Mouse (Mus musculus): ENCODE data around the gene Uvrag. TPM values are rescaled to one million over a fixed set of nuclear protein-coding genes. Genes with fewer than 3 reads are reported as not detected.
A peak's percentile ranks its signal among the peaks of the same experiment; 100 is the strongest.

The Uvrag gene
- polyA plus RNA-seq, 1 experiment from 2014 or later = 14.2 TPM

DNA sequence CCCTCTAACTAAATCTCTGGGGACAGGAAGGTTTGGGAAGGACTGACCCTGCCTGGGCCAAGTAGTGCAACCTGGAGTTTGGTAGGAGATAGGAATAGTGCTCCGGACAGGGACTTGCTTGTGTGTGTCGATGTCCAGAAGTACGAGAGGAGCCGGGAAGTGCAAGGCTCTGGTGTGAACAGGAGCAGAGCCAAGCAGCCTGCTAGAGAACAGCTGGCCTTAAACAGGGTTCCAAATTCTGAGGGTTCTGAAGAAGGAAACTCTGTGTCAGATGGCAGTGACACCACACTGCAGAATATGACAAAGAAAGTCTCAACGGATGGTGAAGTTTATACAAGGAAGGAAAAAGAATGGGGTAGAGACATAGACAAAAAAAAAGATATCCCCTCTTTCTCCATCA, 223.5 kb downstream of the Uvrag start:
- no peak overlapping the region for H3K27ac ChIP-seq
- no peak overlapping the region for H3K9ac ChIP-seq
- H3K4me2 ChIP-seq = no peak overlapping the region
- H3K27me3 ChIP-seq = no peaks in the 10 kb centered on the region
- no peak for ATAC-seq (ENCODE audit: low FRiP score)
- no peaks in the 10 kb centered on the region for H3K4me1 ChIP-seq (replicated peaks)
- no peak overlapping the region for H3K4me3 ChIP-seq
- 91% methylated on average over 5 of the region's 5 CpGs for WGBS
- no peaks in the 10 kb centered on the region for H3K36me3 ChIP-seq
- no peaks in the 10 kb centered on the region for H3K9me3 ChIP-seq

DNA sequence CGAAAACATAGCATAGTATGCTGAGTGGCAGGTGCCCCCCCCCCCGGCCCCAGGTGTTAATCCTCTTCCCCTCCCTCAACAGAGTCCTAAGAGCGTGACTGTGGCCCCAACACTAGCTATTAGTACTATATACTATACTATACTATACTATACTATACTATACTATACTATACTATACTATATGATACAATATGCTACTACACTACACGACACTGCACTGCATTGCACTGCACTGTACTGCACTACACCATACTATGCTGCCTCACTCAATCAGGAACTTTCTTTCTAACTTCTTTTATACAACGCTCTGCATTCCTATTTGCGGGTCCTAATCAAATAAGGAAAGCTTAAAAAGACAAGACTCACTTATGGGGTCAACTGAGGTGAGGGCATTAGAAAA, 224.4 kb downstream of the Uvrag start:
- Histone ChIP-seq H3K9ac (no peak overlapping the region), H3K27me3 (no peaks in the 10 kb centered on the region), H3K36me3 (no peaks in the 10 kb centered on the region), H3K27ac (no peak overlapping the region), H3K9me3 (no peaks in the 10 kb centered on the region), H3K4me1 (replicated peaks) (no peaks in the 10 kb centered on the region), H3K4me3 (no peak overlapping the region), H3K4me2 (no peak overlapping the region)
- ATAC-seq (ENCODE audit: low FRiP score) = peak; percentile 46; the same call in 1 of the 2 replicates
- WGBS = 89% methylated on average over 6 of the region's 6 CpGs

DNA sequence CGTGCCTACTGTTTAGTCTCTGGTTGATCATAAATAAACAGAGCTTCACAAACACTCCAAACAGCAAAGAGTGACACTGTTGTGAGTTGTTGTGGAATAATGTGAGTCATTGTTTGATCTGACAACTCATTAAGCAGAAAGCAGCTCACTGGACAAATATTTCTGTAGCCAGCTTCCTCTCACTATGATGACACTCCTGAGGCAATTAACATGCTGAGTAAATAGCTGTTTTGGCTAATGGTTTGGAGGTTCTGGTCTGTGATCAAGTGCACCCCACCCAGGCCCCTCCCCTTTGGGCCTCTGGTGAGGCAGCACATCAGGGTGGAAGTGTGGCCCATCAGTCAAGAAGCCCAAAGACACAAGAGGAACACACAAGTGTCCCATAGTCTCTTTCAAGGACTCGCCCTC, 228.0 kb downstream of the Uvrag start:
- no peak for ATAC-seq (ENCODE audit: low FRiP score)
- H3K4me2 ChIP-seq = no peak overlapping the region
- H3K9ac ChIP-seq = no peak overlapping the region
- 0 out of 2 replicates have a peak, but pooled peaks cover 2% of the 10 kb centered on the region for H3K4me1 ChIP-seq (replicated peaks)
- 74% methylated on average over 2 of the region's 2 CpGs for WGBS
- H3K4me3 ChIP-seq = no peak overlapping the region
- no peaks in the 10 kb centered on the region for H3K36me3 ChIP-seq
- no peaks in the 10 kb centered on the region for H3K27me3 ChIP-seq
- no peak overlapping the region for H3K27ac ChIP-seq
- no peaks in the 10 kb centered on the region for H3K9me3 ChIP-seq

DNA sequence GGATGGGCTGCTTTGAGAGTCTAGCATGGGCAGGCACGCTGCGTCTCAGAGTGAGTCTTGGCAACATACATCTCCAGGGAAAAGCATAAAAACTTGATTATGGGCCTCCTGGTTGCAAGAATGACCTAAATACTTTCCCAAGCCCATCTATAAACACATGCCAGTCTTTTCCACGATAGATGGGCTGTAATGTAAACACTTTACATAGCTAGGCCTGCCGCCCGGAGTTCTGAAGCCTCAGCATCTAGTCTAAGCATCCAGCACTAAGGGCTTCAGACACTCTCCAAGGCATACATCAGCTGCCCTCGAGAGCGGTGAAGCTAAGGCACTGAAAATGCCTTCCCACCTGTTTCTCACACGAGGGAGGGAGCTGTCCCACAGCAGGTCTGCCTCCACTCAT, 229.7 kb downstream of the Uvrag start:
- no peak for ATAC-seq (ENCODE audit: low FRiP score)
- H3K27me3 ChIP-seq = no peaks in the 10 kb centered on the region
- H3K9ac ChIP-seq = no peak overlapping the region
- H3K36me3 ChIP-seq = no peaks in the 10 kb centered on the region
- no peak overlapping the region for H3K27ac ChIP-seq
- H3K4me3 ChIP-seq = no peak overlapping the region
- 79% methylated on average over 8 of the region's 8 CpGs for WGBS
- H3K4me2 ChIP-seq = no peak overlapping the region
- no peaks in the 10 kb centered on the region for H3K9me3 ChIP-seq
- H3K4me1 ChIP-seq (replicated peaks) = 0 out of 2 replicates have a peak, but pooled peaks cover 2% of the 10 kb centered on the region

DNA sequence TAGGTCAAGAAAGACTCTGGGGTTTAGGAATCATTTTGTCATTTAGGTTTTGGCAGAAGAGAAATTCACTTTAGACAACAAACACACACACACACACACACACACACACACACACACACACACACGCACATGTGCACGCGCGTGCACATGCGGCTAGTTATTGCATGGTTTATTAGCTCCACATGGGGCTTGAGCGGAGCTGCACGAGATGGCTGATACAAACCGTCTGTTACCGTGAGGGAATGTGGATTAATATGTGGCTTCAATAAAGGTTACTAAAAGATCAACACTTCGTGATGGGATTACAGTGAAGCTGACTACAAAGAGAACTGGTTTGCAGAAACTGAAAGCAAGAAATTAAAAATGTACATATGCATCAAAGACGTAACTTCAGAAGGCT, 230.2 kb downstream of the Uvrag start:
- Histone ChIP-seq H3K27me3 (no peaks in the 10 kb centered on the region), H3K9ac (no peak overlapping the region), H3K4me3 (no peak overlapping the region), H3K36me3 (no peaks in the 10 kb centered on the region), H3K4me1 (replicated peaks) (0 out of 2 replicates have a peak, but pooled peaks cover 7% of the 10 kb centered on the region), H3K27ac (no peak overlapping the region), H3K4me2 (no peak overlapping the region), H3K9me3 (no peaks in the 10 kb centered on the region)
- 75% methylated on average over 11 of the region's 11 CpGs for WGBS
- ATAC-seq (ENCODE audit: low FRiP score) = no peak

DNA sequence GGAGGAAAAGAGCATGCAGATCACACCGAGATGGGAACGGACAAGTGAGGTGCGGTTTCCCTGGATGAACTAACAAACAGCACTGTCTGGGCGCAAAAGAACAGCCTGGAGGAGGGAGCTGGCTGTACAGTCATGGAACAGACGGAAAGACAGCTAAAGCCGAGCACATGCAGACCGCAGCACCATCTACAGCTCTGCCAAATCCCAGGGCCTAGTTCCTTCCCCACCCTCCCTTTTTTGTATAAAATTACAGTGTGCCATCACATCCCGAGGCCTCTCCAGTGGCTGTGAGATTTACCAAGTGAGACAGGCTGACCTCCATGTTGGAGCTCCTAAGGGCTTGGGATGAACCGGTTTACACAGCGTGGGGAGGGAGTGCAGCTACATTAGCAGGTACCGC, 230.8 kb downstream of the Uvrag start:
- peaks cover 12% of the 10 kb centered on the region for H3K4me1 ChIP-seq (replicated peaks)
- no peak overlapping the region for H3K9ac ChIP-seq
- no peak overlapping the region for H3K4me3 ChIP-seq
- 91% methylated on average over 11 of the region's 11 CpGs for WGBS
- no peak overlapping the region for H3K4me2 ChIP-seq
- H3K27ac ChIP-seq = no peak overlapping the region
- ATAC-seq (ENCODE audit: low FRiP score) = no peak
- no peaks in the 10 kb centered on the region for H3K27me3 ChIP-seq
- no peaks in the 10 kb centered on the region for H3K9me3 ChIP-seq
- H3K36me3 ChIP-seq = no peaks in the 10 kb centered on the region

DNA sequence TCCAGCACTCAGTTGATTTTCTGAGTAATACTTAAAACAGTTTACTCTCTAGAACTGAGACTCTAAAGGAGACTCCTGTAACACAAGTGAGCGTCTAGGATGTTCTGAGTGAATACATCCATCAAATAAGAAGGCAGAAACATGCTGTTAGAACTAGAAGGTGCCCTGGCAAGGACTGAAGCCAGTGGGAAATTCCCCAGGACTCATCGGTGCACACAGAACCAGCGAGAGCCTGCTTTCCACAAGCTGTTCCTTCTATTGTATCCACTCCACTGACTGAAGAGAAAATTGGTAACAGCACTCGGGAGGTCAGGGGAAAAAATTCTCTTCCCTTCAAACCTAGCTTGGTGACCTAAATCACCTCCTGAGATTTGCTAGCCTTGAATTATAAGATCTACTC, 233.5 kb downstream of the Uvrag start:
- H3K27ac ChIP-seq = no peak overlapping the region
- H3K9me3 ChIP-seq = no peaks in the 10 kb centered on the region
- ATAC-seq (ENCODE audit: low FRiP score) = no peak
- H3K36me3 ChIP-seq = no peaks in the 10 kb centered on the region
- H3K4me2 ChIP-seq = no peak overlapping the region
- peaks cover 34% of the 10 kb centered on the region for H3K4me1 ChIP-seq (replicated peaks)
- 67% methylated on average over 4 of the region's 4 CpGs for WGBS
- H3K4me3 ChIP-seq = no peak overlapping the region
- no peaks in the 10 kb centered on the region for H3K27me3 ChIP-seq
- H3K9ac ChIP-seq = no peak overlapping the region

DNA sequence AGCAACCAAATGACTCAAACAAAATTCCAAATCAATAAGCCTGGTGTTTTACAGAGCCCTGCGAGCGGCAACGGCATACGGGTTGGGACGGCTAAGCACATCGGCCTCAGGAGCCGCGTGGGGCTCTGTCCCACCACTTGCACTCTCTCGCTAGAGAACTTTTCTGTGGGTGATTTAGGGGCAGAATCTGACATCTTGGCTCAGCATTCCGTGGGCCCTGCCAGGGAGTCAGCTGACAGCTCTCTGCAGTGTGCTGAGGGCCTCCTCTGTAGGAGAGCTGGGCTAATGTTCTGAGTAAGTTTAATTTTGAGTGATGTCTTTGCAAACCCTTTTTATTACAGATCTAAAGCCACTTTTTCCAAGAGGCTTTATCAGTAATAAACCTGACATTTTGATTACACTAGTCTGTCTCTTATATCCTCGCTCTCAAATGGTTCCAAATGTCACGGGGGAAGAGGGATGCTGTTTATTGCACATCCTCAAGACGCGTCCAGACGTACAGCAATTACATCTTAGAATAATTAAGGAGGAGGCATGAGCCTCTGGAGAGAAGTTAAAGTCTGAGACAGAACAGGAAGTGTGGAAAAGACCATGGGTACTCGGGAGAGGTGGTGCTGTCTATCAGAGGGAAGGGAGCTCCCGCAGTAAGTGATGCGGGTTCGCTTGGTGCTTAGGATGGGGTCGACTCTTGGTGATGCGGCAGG, 236.1 kb downstream of the Uvrag start:
- Histone ChIP-seq H3K36me3 (no peaks in the 10 kb centered on the region), H3K4me3 (no peak overlapping the region), H3K27me3 (no peaks in the 10 kb centered on the region), H3K9me3 (no peaks in the 10 kb centered on the region), H3K9ac (no peak overlapping the region), H3K4me2 (no peak overlapping the region), H3K4me1 (replicated peaks) (peaks cover 34% of the 10 kb centered on the region), H3K27ac (peak overlapping the region; percentile 58)
- peak; percentile 54; the same call in 1 of the 2 replicates for ATAC-seq (ENCODE audit: low FRiP score)
- WGBS = 74% methylated on average over 21 of the region's 21 CpGs

DNA sequence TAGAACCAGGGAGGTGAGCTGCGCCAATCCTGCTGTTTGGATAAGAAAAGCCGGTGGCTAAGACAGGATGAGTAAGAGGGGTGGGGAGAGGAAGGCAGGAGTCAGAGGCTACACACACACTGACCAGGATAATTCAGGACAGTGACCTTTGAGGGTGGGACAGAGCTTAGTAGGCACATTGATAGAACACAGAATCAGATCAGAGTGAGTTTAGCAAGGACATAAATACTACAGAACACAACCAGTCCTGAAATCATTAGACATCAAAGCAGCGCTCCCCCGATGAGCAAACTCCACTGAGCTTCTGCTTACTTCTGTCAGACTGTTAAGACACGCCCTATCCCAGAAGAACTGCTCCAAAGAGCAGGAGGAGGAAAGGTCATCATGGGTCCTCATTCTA, 237.1 kb downstream of the Uvrag start:
- H3K36me3 ChIP-seq = no peaks in the 10 kb centered on the region
- H3K4me1 ChIP-seq (replicated peaks) = peaks cover 34% of the 10 kb centered on the region
- no peak overlapping the region for H3K9ac ChIP-seq
- no peak overlapping the region for H3K4me3 ChIP-seq
- H3K4me2 ChIP-seq = no peak overlapping the region
- H3K9me3 ChIP-seq = no peaks in the 10 kb centered on the region
- ATAC-seq (ENCODE audit: low FRiP score) = no peak
- H3K27ac ChIP-seq = no peak overlapping the region
- no peaks in the 10 kb centered on the region for H3K27me3 ChIP-seq
- 68% methylated on average over 5 of the region's 5 CpGs for WGBS

DNA sequence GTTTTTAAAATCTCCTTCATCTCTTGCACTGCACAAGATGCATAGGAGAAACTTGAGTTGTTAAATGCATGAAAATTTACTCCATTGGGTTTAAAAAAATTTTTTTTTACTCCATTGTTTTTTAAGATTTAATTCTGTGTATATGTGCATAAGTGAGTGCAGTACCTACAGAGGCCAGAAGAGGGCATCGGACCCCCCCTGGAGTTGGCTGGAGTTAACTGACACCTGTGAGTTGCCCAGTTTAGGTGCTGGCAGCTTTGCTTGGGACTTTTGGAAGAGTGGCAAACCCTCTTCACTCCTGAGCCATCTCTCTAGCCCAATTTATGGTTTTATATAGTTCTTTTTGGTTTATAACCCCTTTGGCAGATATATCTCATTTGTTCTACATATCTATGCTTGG, 239.8 kb downstream of the Uvrag start:
- ATAC-seq (ENCODE audit: low FRiP score) = no peak

DNA sequence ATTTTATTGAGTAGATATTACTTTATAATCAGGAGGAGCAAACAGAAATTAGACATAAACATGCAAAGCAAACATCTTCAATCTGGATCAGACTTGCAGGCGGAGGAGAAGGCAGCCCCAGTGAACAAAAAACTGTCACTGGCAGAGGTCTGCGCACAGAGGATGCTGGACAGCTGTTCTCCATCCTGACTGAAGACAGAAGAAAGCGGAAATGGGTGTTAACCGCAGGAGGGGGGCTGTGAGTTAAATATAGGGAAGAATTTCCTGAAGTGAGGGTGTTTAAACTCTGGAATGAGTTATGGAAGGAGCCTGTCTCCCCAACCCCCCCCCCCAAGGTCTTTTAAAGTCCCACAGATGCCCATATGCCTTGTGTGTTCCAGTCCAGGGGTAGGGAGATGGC, 241.1 kb downstream of the Uvrag start:
- no peak for ATAC-seq (ENCODE audit: low FRiP score)
- WGBS = 92% methylated on average over 4 of the region's 4 CpGs
- no peak overlapping the region for H3K27ac ChIP-seq
- peaks cover 27% of the 10 kb centered on the region for H3K4me1 ChIP-seq (replicated peaks)
- no peaks in the 10 kb centered on the region for H3K9me3 ChIP-seq
- H3K27me3 ChIP-seq = no peaks in the 10 kb centered on the region
- H3K9ac ChIP-seq = no peak overlapping the region
- H3K4me3 ChIP-seq = no peak overlapping the region
- no peak overlapping the region for H3K4me2 ChIP-seq
- no peaks in the 10 kb centered on the region for H3K36me3 ChIP-seq

More for the DNA sequence above, 239.8 kb downstream of the Uvrag start:
- Histone ChIP-seq H3K4me1 (replicated peaks) (peaks cover 31% of the 10 kb centered on the region), H3K4me3 (no peak overlapping the region), H3K27ac (no peak overlapping the region), H3K27me3 (no peaks in the 10 kb centered on the region), H3K9me3 (no peaks in the 10 kb centered on the region), H3K36me3 (no peaks in the 10 kb centered on the region), H3K4me2 (no peak overlapping the region), H3K9ac (no peak overlapping the region)
- 100% methylated on average over 1 of the region's 1 CpGs for WGBS

DNA sequence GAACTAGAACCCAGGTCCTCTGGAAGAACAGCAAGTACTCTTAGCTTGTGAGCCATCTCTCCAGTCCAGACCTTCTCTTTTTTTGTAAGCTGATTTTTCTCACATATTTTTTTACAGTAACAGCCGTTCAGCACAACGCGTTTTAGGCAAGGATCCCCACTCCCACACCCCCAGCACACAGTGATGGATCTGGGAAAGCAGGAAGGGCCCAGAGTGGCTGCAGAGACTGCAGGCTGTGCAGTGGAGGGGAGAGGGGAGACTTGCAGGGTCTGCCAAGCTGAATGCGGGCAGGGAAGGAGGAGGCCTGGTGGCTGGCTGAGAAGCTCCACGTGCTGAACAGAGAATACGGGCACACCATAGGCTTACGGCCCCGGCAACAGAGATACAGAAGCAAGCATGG, 243.6 kb downstream of the Uvrag start:
- Histone ChIP-seq H3K9me3 (no peaks in the 10 kb centered on the region), H3K27me3 (no peaks in the 10 kb centered on the region), H3K9ac (no peak overlapping the region), H3K4me1 (replicated peaks) (peaks cover 9% of the 10 kb centered on the region), H3K4me3 (no peak overlapping the region), H3K4me2 (no peak overlapping the region), H3K36me3 (no peaks in the 10 kb centered on the region), H3K27ac (no peak overlapping the region)
- ATAC-seq (ENCODE audit: low FRiP score) = no peak
- WGBS = 92% methylated on average over 8 of the region's 8 CpGs

DNA sequence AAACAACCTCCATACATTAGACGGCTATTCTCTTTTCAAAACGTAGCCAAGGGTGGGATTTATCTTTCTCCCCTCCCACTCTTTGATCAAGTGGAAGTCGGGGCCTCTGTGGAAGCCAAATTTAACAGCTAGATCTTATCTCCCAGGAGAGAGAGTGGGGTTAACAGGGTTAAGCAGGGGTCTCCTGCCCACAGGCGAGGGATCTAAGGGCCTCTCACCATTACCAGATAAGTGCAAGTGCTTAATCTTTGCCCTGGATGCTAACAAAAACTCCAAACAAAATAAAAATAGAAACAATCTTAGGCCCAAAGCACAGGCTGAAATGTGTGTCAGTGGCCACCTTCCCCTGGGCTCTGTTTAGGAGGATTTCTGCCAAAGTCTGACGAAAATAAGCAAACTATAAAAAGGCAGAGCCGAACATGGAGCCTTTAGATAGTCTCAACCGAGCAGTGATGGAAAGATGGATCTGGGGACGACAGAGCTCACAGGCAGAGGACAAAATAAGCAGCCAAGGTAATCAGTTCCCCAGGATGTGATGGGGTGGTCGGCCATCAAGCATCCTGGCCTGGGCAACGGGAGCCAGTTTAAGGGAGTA, 245.3 kb downstream of the Uvrag start:
- Histone ChIP-seq H3K36me3 (no peaks in the 10 kb centered on the region), H3K4me3 (no peak overlapping the region), H3K27ac (no peak overlapping the region), H3K9ac (no peak overlapping the region), H3K27me3 (no peaks in the 10 kb centered on the region), H3K4me2 (no peak overlapping the region), H3K4me1 (replicated peaks) (peaks cover 12% of the 10 kb centered on the region), H3K9me3 (no peaks in the 10 kb centered on the region)
- ATAC-seq (ENCODE audit: low FRiP score) = no peak
- WGBS = 63% methylated on average over 10 of the region's 10 CpGs

Data from hindbrain, embryonic 13.5 days (tissue).